Comparison of ENCODE assay signal across 12 mouse cellular contexts in genomic region chr2:60282625-60283024, GRCm38 (mm10). TPM values are rescaled to one million over a fixed set of nuclear protein-coding genes. Genes with fewer than 3 reads are reported as not detected.
A peak's percentile ranks its signal among the peaks of the same experiment; 100 is the strongest.
DNase-seq lines count a peak whose midpoint lies in the region; ATAC-seq and TF ChIP-seq lines count a peak whose summit lies in the region.
"Had no signal": no experiment of that assay in that cellular context is flagged by ENCODE, and none has a peak within 500 bp of the region (broad histone marks: within the 10 kb centered on the region; RNA-seq: fewer than 3 reads in every experiment).

No protein-coding gene starts in this region.

- 0 out of 2 replicates have a peak overlapping the region, but pooled peaks have one; percentile 71 for H3K9ac ChIP-seq in heart, embryonic 13.5 days
- no peak overlapping the region for H3K9ac ChIP-seq in lung, embryonic 14.5 days
- H3K9ac ChIP-seq in intestine, embryonic 14.5 days (ENCODE audit: low read length): no peak overlapping the region
- H3K9ac ChIP-seq: forebrain, postnatal 0 days had no signal

- ATAC-seq in heart, embryonic 13.5 days (ENCODE audit: extremely low read depth, insufficient number of reproducible peaks, low FRiP score, low TSS enrichment): no peak
- ATAC-seq in lung, embryonic 14.5 days (ENCODE audit: insufficient read depth): no peak
- no peak for ATAC-seq in intestine, embryonic 14.5 days (replicated peaks; ENCODE audit: low FRiP score, low TSS enrichment, low read depth)

- no peak overlapping the region for H3K27ac ChIP-seq in heart, embryonic 13.5 days (replicated peaks)
- H3K27ac ChIP-seq in lung, embryonic 14.5 days (ENCODE audit: low read depth): no peak overlapping the region
- no peak overlapping the region for H3K27ac ChIP-seq in intestine, embryonic 14.5 days (ENCODE audit: low read depth)
- H3K27ac ChIP-seq in small intestine, adult 2 months (ENCODE audit: insufficient read depth, low read depth, low read length): peak overlapping the region; percentile 97; the same call in 1 of the 2 replicates
- H3K27ac ChIP-seq in forebrain, embryonic 10.5 days: no peak overlapping the region
- H3K27ac ChIP-seq: heart, embryonic 10.5 days had no signal

- 78% methylated on average over 4 of the region's 4 CpGs for WGBS in heart, embryonic 13.5 days
- 51% methylated on average over 4 of the region's 4 CpGs for WGBS in lung, embryonic 14.5 days
- WGBS in intestine, embryonic 14.5 days: 80% methylated on average over 4 of the region's 4 CpGs
- 57% methylated on average over 4 of the region's 4 CpGs for WGBS in small intestine, adult 2 months
- 77% methylated on average over 4 of the region's 4 CpGs for WGBS in forebrain, embryonic 10.5 days

- no peaks in the 10 kb centered on the region; the same call in 1 of the 2 replicates for H3K9me3 ChIP-seq in heart, embryonic 13.5 days
- no peaks in the 10 kb centered on the region for H3K9me3 ChIP-seq in lung, embryonic 14.5 days (ENCODE audit: low read depth, low read length)
- H3K9me3 ChIP-seq in intestine, embryonic 14.5 days (ENCODE audit: control insufficient read depth, low read length): no peaks in the 10 kb centered on the region
- no peaks in the 10 kb centered on the region for H3K9me3 ChIP-seq in forebrain, embryonic 10.5 days
- H3K9me3 ChIP-seq: heart, embryonic 10.5 days had no signal

- peaks cover 18% of the 10 kb centered on the region for H3K4me1 ChIP-seq in heart, embryonic 13.5 days
- H3K4me1 ChIP-seq in lung, embryonic 14.5 days (ENCODE audit: insufficient read depth): 0 out of 2 replicates have a peak, but pooled peaks cover 5% of the 10 kb centered on the region
- H3K4me1 ChIP-seq in intestine, embryonic 14.5 days (replicated peaks; ENCODE audit: control insufficient read depth, insufficient read depth, low read length): peaks cover 10% of the 10 kb centered on the region
- H3K4me1 ChIP-seq in small intestine, adult 2 months (ENCODE audit: control insufficient read depth, insufficient read depth, insufficient read length, low read length): peaks cover 5% of the 10 kb centered on the region; the same call in 1 of the 2 replicates
- H3K4me1 ChIP-seq in forebrain, embryonic 10.5 days: peaks cover 17% of the 10 kb centered on the region

- 0 out of 2 replicates have a peak, but pooled peaks cover 3% of the 10 kb centered on the region for H3K27me3 ChIP-seq in heart, embryonic 13.5 days (replicated peaks)
- no peaks in the 10 kb centered on the region for H3K27me3 ChIP-seq in lung, embryonic 14.5 days (ENCODE audit: insufficient read depth, low read length)
- H3K27me3 ChIP-seq in intestine, embryonic 14.5 days (replicated peaks; ENCODE audit: control insufficient read depth, insufficient read depth, low read length): 0 out of 2 replicates have a peak, but pooled peaks cover 3% of the 10 kb centered on the region
- H3K27me3 ChIP-seq in small intestine, adult 2 months (ENCODE audit: control insufficient read depth, insufficient read depth, low read length): no peaks in the 10 kb centered on the region
- peaks cover 48% of the 10 kb centered on the region for H3K27me3 ChIP-seq in forebrain, embryonic 10.5 days (ENCODE audit: poor library complexity, severe bottlenecking)

- DNase-seq in heart, adult 18-20 months: no peak
- DNase-seq in lung, embryonic 14.5 days: no peak
- no peak for DNase-seq in lung, adult 18-20 months
- no peak for DNase-seq in intestine, embryonic 14.5 days (ENCODE audit: low spot score)
- DNase-seq in adrenal gland, postnatal 25 days: no peak
- no peak for DNase-seq in forebrain, embryonic 10.5 days (ENCODE audit: extremely low spot score, low spot score)
- DNase-seq: right cerebral cortex, postnatal 4 days; thymus, postnatal 25 days had no signal

- no peak for TF ChIP-seq POLR2A in small intestine, adult 2 months (IDR thresholded peaks at IDR 0.05; ENCODE audit: low read depth, low read length)

- H3K4me2 ChIP-seq in heart, embryonic 13.5 days: peak overlapping the region; percentile 75; the same call in 1 of the 2 replicates
- peak overlapping the region; percentile 96 for H3K4me2 ChIP-seq in lung, embryonic 14.5 days
- peak overlapping the region; percentile 85 for H3K4me2 ChIP-seq in intestine, embryonic 14.5 days (ENCODE audit: low read length)

- TF ChIP-seq CTCF in lung, embryonic 14.5 days (IDR thresholded peaks at IDR 0.05; ENCODE audit: low read depth): no peak
- no peak for TF ChIP-seq CTCF in small intestine, adult 2 months (IDR thresholded peaks at IDR 0.05; ENCODE audit: extremely low read depth, insufficient read length, insufficient replicate concordance, low read depth, low read length)

- H3K36me3 ChIP-seq in heart, embryonic 13.5 days: no peaks in the 10 kb centered on the region
- H3K36me3 ChIP-seq in lung, embryonic 14.5 days (ENCODE audit: insufficient read depth): 0 out of 2 replicates have a peak, but pooled peaks cover 2% of the 10 kb centered on the region
- no peaks in the 10 kb centered on the region for H3K36me3 ChIP-seq in intestine, embryonic 14.5 days (ENCODE audit: control insufficient read depth, insufficient read depth, low read length)
- H3K36me3 ChIP-seq in small intestine, adult 2 months (ENCODE audit: control insufficient read depth, insufficient read depth, low read length): peaks cover 5% of the 10 kb centered on the region; the same call in 1 of the 2 replicates
- H3K36me3 ChIP-seq in forebrain, embryonic 10.5 days (replicated peaks): no peaks in the 10 kb centered on the region

- no peak overlapping the region for H3K4me3 ChIP-seq in heart, embryonic 13.5 days
- H3K4me3 ChIP-seq in lung, embryonic 14.5 days (ENCODE audit: low read depth, low read length): peak overlapping the region; percentile 49; the same call in 1 of the 2 replicates
- H3K4me3 ChIP-seq in intestine, embryonic 14.5 days (ENCODE audit: low read depth, low read length): 0 out of 2 replicates have a peak overlapping the region, but pooled peaks have one; percentile 47
- H3K4me3 ChIP-seq in small intestine, adult 2 months (ENCODE audit: low read depth, low read length): peak overlapping the region; percentile 53; the same call in 1 of the 2 replicates
- H3K4me3 ChIP-seq in forebrain, embryonic 10.5 days: no peak overlapping the region

RNA-seq across cellular contexts. Expression of gene Cd302, which starts 1.7 kb away (rescaled TPM):
- 21.3 and 23.1 TPM in 2 replicates for polyA plus RNA-seq in heart, embryonic 13.5 days (2015; fragmentation: Nextera tagmentation; extraction: Ambion mirVana)
- total RNA-seq in heart, adult 18-20 months (2021): 10 to 100 TPM; 10.0 to 12.5 TPM
- 43.2 and 47.7 TPM in 2 replicates for polyA plus RNA-seq in lung, embryonic 14.5 days (2014; fragmentation: Nextera tagmentation; extraction: Ambion mirVana)
- polyA plus RNA-seq in intestine, embryonic 14.5 days (2014; fragmentation: Nextera tagmentation; extraction: Ambion mirVana): 27.3 and 27.5 TPM in 2 replicates
- polyA plus RNA-seq in small intestine, adult 2 months (2012; rRNA removed): 21.9 and 29.1 TPM in 2 replicates
- 27.6 and 27.7 TPM in 2 replicates for total RNA-seq in adrenal gland, postnatal 25 days (2021)
- polyA plus RNA-seq in forebrain, embryonic 10.5 days (2016; fragmentation: Nextera tagmentation; extraction: Ambion mirVana): 11.2 and 11.8 TPM in 2 replicates

Comparison
In these comparisons a context has a peak if more than half of its experiments do, and no peak if none do; other contexts are left out.
1. H3K4me3 ChIP-seq: peak in lung, embryonic 14.5 days (single experiment), intestine, embryonic 14.5 days (single experiment) and small intestine, adult 2 months (single experiment); none in heart, embryonic 13.5 days (single experiment) and forebrain, embryonic 10.5 days (single experiment).
2. Peak in every context shown above with its lines, with median percentiles within 50 percentile points of each other: H3K4me2 ChIP-seq.